Mouse (Mus musculus) small intestine, adult 2 months (tissue): Measurements from ENCODE around the gene Bpifa5.

Experiments
- CTCF ChIP-seq: fragments of 200-500 bp; IDR thresholded peaks from 2 replicates; pipeline ENCODE4 v1.5.1; 2012; ENCODE audit warnings: low read depth, mild to moderate bottlenecking, control low read depth, inconsistent platforms, low read length, moderate library complexity, mixed read lengths; ENCODE audit not compliant: insufficient replicate concordance, insufficient read length; ENCODE audit errors: extremely low read depth
- POLR2A ChIP-seq: fragments of 200-500 bp; IDR thresholded peaks from 2 replicates; pipeline ENCODE4 v1.6.1; 2012; ENCODE audit warnings: low read depth, mild to moderate bottlenecking, control low read depth, inconsistent platforms, low read length, moderate library complexity

DNA sequence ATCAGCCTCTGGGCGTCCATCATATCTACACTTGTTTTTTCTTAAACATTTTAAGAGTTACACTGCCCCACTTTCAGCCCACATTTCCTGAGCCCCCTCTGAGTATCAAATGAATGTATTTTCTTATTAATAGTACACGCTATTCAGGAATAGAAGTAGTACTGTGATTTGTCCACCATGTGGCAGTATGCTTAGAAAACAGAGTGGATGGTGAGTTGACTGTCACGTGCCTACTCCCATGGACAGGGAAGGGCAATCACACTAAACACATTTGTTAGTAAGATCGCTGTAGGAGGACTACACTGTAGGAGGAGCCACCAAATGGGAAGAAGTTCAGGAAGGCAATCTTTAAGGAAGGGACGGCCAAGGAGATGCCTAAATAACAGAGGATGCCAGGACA lies 25.1 kb downstream of the Bpifa5 start:
- TF ChIP-seq CTCF = no peak
- no peak for TF ChIP-seq POLR2A
